Mouse (Mus musculus) midbrain, embryonic 15.5 days (tissue): ENCODE data around the gene Eci1. TPM values are rescaled to one million over a fixed set of nuclear protein-coding genes. Genes with fewer than 3 reads are reported as not detected.
"Not testable (repeated sequence)": the region's sequence is repeated elsewhere in the genome, so short reads cannot be mapped to it uniquely, and the experiment has no call there.

Experiments used
- ATAC-seq: fragments of 200-750 bp; cut with Nextera tagmentation; replicated peaks from 2 replicates; pipeline ENCODE4 v1.8.0; 2017; ENCODE audit warnings: moderate TSS enrichment
- H3K27ac ChIP-seq: fragments of 300-500 bp; sonication (generic); 2 replicates; pipeline ENCODE4 v1.5.1; 2015; ENCODE audit warnings: mild to moderate bottlenecking, inconsistent platforms
- H3K27me3 ChIP-seq: fragments of 300-500 bp; sonication (generic); replicated peaks from 2 replicates; pipeline ENCODE4 v1.6.1; 2015; ENCODE audit warnings: inconsistent platforms
- H3K36me3 ChIP-seq: fragments of 300-500 bp; sonication (generic); replicated peaks from 2 replicates; pipeline ENCODE4 v1.6.1; 2015; ENCODE audit warnings: inconsistent platforms
- H3K4me1 ChIP-seq: fragments of 300-500 bp; sonication (generic); 2 replicates; pipeline ENCODE4 v1.6.1; 2015; ENCODE audit warnings: inconsistent platforms
- H3K4me2 ChIP-seq: fragments of 300-500 bp; sonication (generic); 2 replicates; pipeline ENCODE4 v1.6.1; 2015; ENCODE audit warnings: inconsistent platforms, mild to moderate bottlenecking, moderate library complexity
- H3K4me3 ChIP-seq: fragments of 300-500 bp; sonication (generic); 2 replicates; pipeline ENCODE4 v1.5.1; 2015; ENCODE audit warnings: mild to moderate bottlenecking, inconsistent platforms
- H3K9ac ChIP-seq: fragments of 300-500 bp; sonication (generic); 2 replicates; pipeline ENCODE4 v1.6.1; 2015; ENCODE audit warnings: mild to moderate bottlenecking, inconsistent platforms
- H3K9me3 ChIP-seq: fragments of 300-500 bp; sonication (generic); 2 replicates; pipeline ENCODE4 v1.6.1; 2016; ENCODE audit warnings: inconsistent platforms
- WGBS: fragments of 180-500 bp; shearing (Covaris S2); methylation state at CpG from one replicate; pipeline ENCODE4 v1.1.7; 2015; ENCODE audit warnings: mixed read lengths; 5-methylcytosine and 5-hydroxymethylcytosine counted together
- polyA plus RNA-seq: library from polyadenylated mRNA; unstranded; fragments of >200 nt; fragmentation: Nextera tagmentation; extraction: Ambion mirVana; gene quantifications from 2 replicates; pipeline ENCODE4 v1.2.1, GENCODE M21; 2015

Eci1 gene
- polyA plus RNA-seq, 1 experiment from 2014 or later = 36.4 TPM

GRCm38 (mm10) chr17:24442632-24443155, 16.3 kb downstream of the Eci1 start, which contains the start of gene Dnase1l2:
Dnase1l2 (minus strand) TSS chr17:24443105.
- 87% methylated on average over 7 of the region's 7 CpGs for WGBS
- H3K27ac ChIP-seq = no peak within 1 kb of the TSS
- H3K4me1 ChIP-seq = no peaks in the 10 kb centered on the region
- H3K4me3 ChIP-seq = no peak within 1 kb of the TSS
- no peaks in the 10 kb centered on the region for H3K9me3 ChIP-seq
- ATAC-seq = no peak
- no peak within 1 kb of the TSS for H3K9ac ChIP-seq
- no peak within 1 kb of the TSS for H3K4me2 ChIP-seq
- no peaks in the 10 kb centered on the region for H3K27me3 ChIP-seq
- peaks cover 55% of the 10 kb centered on the region for H3K36me3 ChIP-seq

- no peaks in the 10 kb centered on the region for H3K27me3 ChIP-seq
- no peak overlapping the region for H3K4me2 ChIP-seq
- H3K27ac ChIP-seq = no peak overlapping the region
- H3K4me1 ChIP-seq = no peaks in the 10 kb centered on the region
- peaks cover 62% of the 10 kb centered on the region for H3K36me3 ChIP-seq
- no peak overlapping the region for H3K9ac ChIP-seq
- 94% methylated on average over 4 of the region's 4 CpGs for WGBS
- no peak overlapping the region for H3K4me3 ChIP-seq
- no peak for ATAC-seq
- H3K9me3 ChIP-seq = no peaks in the 10 kb centered on the region
Observed at GRCm38 (mm10) chr17:24443409-24443808, 17.0 kb downstream of the Eci1 start.

- Histone ChIP-seq H3K4me3 (no peak overlapping the region), H3K27me3 (no peaks in the 10 kb centered on the region), H3K9ac (no peak overlapping the region), H3K4me2 (no peak overlapping the region), H3K27ac (no peak overlapping the region), H3K36me3 (peaks cover 50% of the 10 kb centered on the region), H3K4me1 (no peaks in the 10 kb centered on the region), H3K9me3 (no peaks in the 10 kb centered on the region)
- WGBS = 90% methylated on average over 8 of the region's 8 CpGs
- ATAC-seq = no peak
Observed at GRCm38 (mm10) chr17:24446590-24446989, 20.1 kb downstream of the Eci1 start.

- no peak overlapping the region for H3K9ac ChIP-seq
- H3K27ac ChIP-seq = no peak overlapping the region
- no peaks in the 10 kb centered on the region for H3K27me3 ChIP-seq
- H3K4me1 ChIP-seq = peaks cover 15% of the 10 kb centered on the region
- H3K36me3 ChIP-seq = peaks cover 37% of the 10 kb centered on the region
- H3K4me2 ChIP-seq = no peak overlapping the region
- 92% methylated on average over 6 of the region's 6 CpGs for WGBS
- no peak for ATAC-seq
- no peaks in the 10 kb centered on the region for H3K9me3 ChIP-seq
- no peak overlapping the region for H3K4me3 ChIP-seq
Observed at GRCm38 (mm10) chr17:24449507-24449906, 23.1 kb downstream of the Eci1 start.

GRCm38 (mm10) chr17:24451220-24451619, 24.8 kb downstream of the Eci1 start:
- 97% methylated on average over 6 of the region's 6 CpGs for WGBS
- no peak for ATAC-seq
- H3K36me3 ChIP-seq = peaks cover 21% of the 10 kb centered on the region

GRCm38 (mm10) chr17:24453372-24453771, 26.9 kb downstream of the Eci1 start:
- H3K9ac ChIP-seq = no peak overlapping the region
- ATAC-seq = no peak
- H3K36me3 ChIP-seq = peaks cover 9% of the 10 kb centered on the region
- H3K9me3 ChIP-seq = no peaks in the 10 kb centered on the region
- H3K4me1 ChIP-seq = peaks cover 15% of the 10 kb centered on the region
- WGBS = 92% methylated on average over 2 of the region's 2 CpGs
- no peaks in the 10 kb centered on the region for H3K27me3 ChIP-seq
- no peak overlapping the region for H3K4me3 ChIP-seq
- no peak overlapping the region for H3K27ac ChIP-seq
- H3K4me2 ChIP-seq = peak overlapping the region; percentile 82; the same call in 1 of the 2 replicates

More at GRCm38 (mm10) chr17:24451220-24451619, 24.8 kb downstream of the Eci1 start:
- H3K27me3 ChIP-seq = no peaks in the 10 kb centered on the region
- peaks cover 15% of the 10 kb centered on the region for H3K4me1 ChIP-seq
- no peak overlapping the region for H3K4me2 ChIP-seq
- H3K9ac ChIP-seq = no peak overlapping the region
- no peaks in the 10 kb centered on the region for H3K9me3 ChIP-seq
- no peak overlapping the region for H3K4me3 ChIP-seq
- no peak overlapping the region for H3K27ac ChIP-seq

- Histone ChIP-seq H3K27me3 (no peaks in the 10 kb centered on the region), H3K9me3 (no peaks in the 10 kb centered on the region), H3K36me3 (peaks cover 5% of the 10 kb centered on the region), H3K4me2 (peak overlapping the region; percentile 82), H3K9ac (peak overlapping the region; percentile 82), H3K4me3 (peak overlapping the region; percentile 88), H3K4me1 (peaks cover 15% of the 10 kb centered on the region), H3K27ac (peak overlapping the region; percentile 92)
- no peak for ATAC-seq
- 10% methylated on average over 14 of the region's 14 CpGs for WGBS
Observed at GRCm38 (mm10) chr17:24454218-24454755, 27.8 kb downstream of the Eci1 start.

GRCm38 (mm10) chr17:24454756-24455522, 28.5 kb downstream of the Eci1 start:
- Histone ChIP-seq H3K27ac (peak overlapping the region; percentile 92), H3K4me1 (peaks cover 15% of the 10 kb centered on the region), H3K9me3 (no peaks in the 10 kb centered on the region), H3K4me2 (peak overlapping the region; percentile 82), H3K4me3 (peak overlapping the region; percentile 88), H3K36me3 (peaks cover 2% of the 10 kb centered on the region), H3K9ac (peak overlapping the region; percentile 82), H3K27me3 (no peaks in the 10 kb centered on the region)
- under 1% methylated on average over 67 of the region's 67 CpGs for WGBS
- peak; percentile 95 for ATAC-seq

- peak overlapping the region; percentile 88 for H3K4me3 ChIP-seq
- not testable (repeated sequence) for H3K9me3 ChIP-seq, H3K36me3 ChIP-seq, H3K27me3 ChIP-seq, H3K9ac ChIP-seq
- peaks cover 15% of the 10 kb centered on the region for H3K4me1 ChIP-seq
- ATAC-seq = peak; percentile 4; the same call in 1 of the 2 replicates
- peak overlapping the region; percentile 82 for H3K4me2 ChIP-seq
- WGBS = 49% methylated on average over 10 of the region's 10 CpGs
- H3K27ac ChIP-seq = peak overlapping the region; percentile 92; the same call in 1 of the 2 replicates
Observed at GRCm38 (mm10) chr17:24455523-24456206, 29.2 kb downstream of the Eci1 start.

GRCm38 (mm10) chr17:24461580-24461979, 35.1 kb downstream of the Eci1 start:
- WGBS = 75% methylated on average over 2 of the region's 2 CpGs
- H3K9ac ChIP-seq = no peak overlapping the region

GRCm38 (mm10) chr17:24462932-24463331, 36.5 kb downstream of the Eci1 start:
- Histone ChIP-seq H3K27ac (no peak overlapping the region), H3K9ac (no peak overlapping the region), H3K4me2 (no peak overlapping the region), H3K36me3 (no peaks in the 10 kb centered on the region), H3K4me1 (no peaks in the 10 kb centered on the region), H3K4me3 (no peak overlapping the region), H3K27me3 (no peaks in the 10 kb centered on the region), H3K9me3 (no peaks in the 10 kb centered on the region)
- no peak for ATAC-seq
- WGBS = 88% methylated on average over 1 of the region's 1 CpGs

More at GRCm38 (mm10) chr17:24461580-24461979, 35.1 kb downstream of the Eci1 start:
- no peaks in the 10 kb centered on the region for H3K9me3 ChIP-seq
- no peak overlapping the region for H3K4me2 ChIP-seq
- H3K27ac ChIP-seq = no peak overlapping the region
- ATAC-seq = no peak
- no peak overlapping the region for H3K4me3 ChIP-seq
- no peaks in the 10 kb centered on the region for H3K4me1 ChIP-seq
- no peaks in the 10 kb centered on the region for H3K36me3 ChIP-seq
- H3K27me3 ChIP-seq = no peaks in the 10 kb centered on the region
